18 mouse cellular contexts compared by ENCODE assay signal in genomic region chr7:45212356-45212755, GRCm38 (mm10). TPM values are rescaled to one million over a fixed set of nuclear protein-coding genes. Genes with fewer than 3 reads are reported as not detected.
DNase-seq lines count a peak whose midpoint lies in the region; ATAC-seq lines count a peak whose summit lies in the region.
"Had no signal": no experiment of that assay in that cellular context is flagged by ENCODE, and none has a peak within 500 bp of the region (broad histone marks: within the 10 kb centered on the region; RNA-seq: fewer than 3 reads in every experiment).

No protein-coding gene starts in this region.

- peaks cover 4% of the 10 kb centered on the region for H3K36me3 ChIP-seq in embryonic facial prominence, embryonic 13.5 days
- H3K36me3 ChIP-seq in embryonic facial prominence, embryonic 10.5 days (replicated peaks) = peaks cover 6% of the 10 kb centered on the region
- H3K36me3 ChIP-seq in liver, embryonic 11.5 days (ENCODE audit: control insufficient read depth, insufficient read depth, low read length) = no peaks in the 10 kb centered on the region
- peaks cover 4% of the 10 kb centered on the region for H3K36me3 ChIP-seq in limb, embryonic 10.5 days
- H3K36me3 ChIP-seq in megakaryocyte, embryonic 14.5 days (replicated peaks; ENCODE audit: low read length) = no peaks in the 10 kb centered on the region

- ATAC-seq in embryonic facial prominence, embryonic 13.5 days (ENCODE audit: insufficient number of reproducible peaks, insufficient read depth, low FRiP score, low TSS enrichment, low read depth) = no peak
- ATAC-seq in liver, embryonic 11.5 days (replicated peaks; ENCODE audit: low FRiP score) = no peak
- ATAC-seq: forebrain, postnatal 0 days had no signal

- no peak overlapping the region for H3K4me2 ChIP-seq in embryonic facial prominence, embryonic 13.5 days
- H3K4me2 ChIP-seq in liver, embryonic 11.5 days = peak overlapping the region; percentile 61; the same call in 1 of the 2 replicates

- 74% methylated on average over 7 of the region's 7 CpGs for WGBS in embryonic facial prominence, embryonic 13.5 days
- 70% methylated on average over 7 of the region's 7 CpGs for WGBS in embryonic facial prominence, embryonic 10.5 days
- 62% methylated on average over 7 of the region's 7 CpGs for WGBS in liver, embryonic 11.5 days
- 75% methylated on average over 7 of the region's 7 CpGs for WGBS in limb, embryonic 10.5 days

- H3K9ac ChIP-seq in embryonic facial prominence, embryonic 13.5 days = no peak overlapping the region
- no peak overlapping the region for H3K9ac ChIP-seq in liver, embryonic 11.5 days (ENCODE audit: low read depth, low read length)
- H3K9ac ChIP-seq: forebrain, postnatal 0 days had no signal

- peaks cover 4% of the 10 kb centered on the region; the same call in 1 of the 2 replicates for H3K9me3 ChIP-seq in embryonic facial prominence, embryonic 13.5 days
- no peaks in the 10 kb centered on the region for H3K9me3 ChIP-seq in embryonic facial prominence, embryonic 10.5 days
- no peaks in the 10 kb centered on the region for H3K9me3 ChIP-seq in liver, embryonic 11.5 days (ENCODE audit: control insufficient read depth, low read length)
- no peaks in the 10 kb centered on the region for H3K9me3 ChIP-seq in limb, embryonic 10.5 days (replicated peaks)
- peaks cover 9% of the 10 kb centered on the region; the same call in 1 of the 2 replicates for H3K9me3 ChIP-seq in megakaryocyte, embryonic 14.5 days

- no peak for DNase-seq in embryonic facial prominence, embryonic 10.5 days (ENCODE audit: low spot score)
- DNase-seq in liver, embryonic 11.5 days (ENCODE audit: low spot score) = no peak
- DNase-seq in liver = no peak
- DNase-seq in limb, embryonic 10.5 days (ENCODE audit: low spot score) = no peak
- no peak for DNase-seq in left cerebral cortex, adult 18-20 months (ENCODE audit: low spot score in 2 of 2)
- DNase-seq in thymus, postnatal 10 days (ENCODE audit: low spot score in 2 of 2) = no peak
- DNase-seq: adrenal gland, postnatal 25 days; cerebellum, postnatal 14 days; gastrocnemius, postnatal 14 days; lung, postnatal 4 days; midbrain, embryonic 14.5 days had no signal

- H3K27ac ChIP-seq in embryonic facial prominence, embryonic 13.5 days = no peak overlapping the region
- no peak overlapping the region for H3K27ac ChIP-seq in embryonic facial prominence, embryonic 10.5 days (replicated peaks)
- no peak overlapping the region for H3K27ac ChIP-seq in liver, embryonic 11.5 days (ENCODE audit: low read depth, low read length)
- no peak overlapping the region for H3K27ac ChIP-seq in limb, embryonic 10.5 days

- 0 out of 2 replicates have a peak overlapping the region, but pooled peaks have one; percentile 20 for H3K4me3 ChIP-seq in embryonic facial prominence, embryonic 13.5 days
- H3K4me3 ChIP-seq in embryonic facial prominence, embryonic 10.5 days = no peak overlapping the region
- no peak overlapping the region; the same call in 1 of the 2 replicates for H3K4me3 ChIP-seq in liver, embryonic 11.5 days (ENCODE audit: low read depth, low read length)
- H3K4me3 ChIP-seq in limb, embryonic 10.5 days = 0 out of 2 replicates have a peak overlapping the region, but pooled peaks have one; percentile 23
- H3K4me3 ChIP-seq in megakaryocyte, embryonic 14.5 days (replicated peaks) = peak overlapping the region; percentile 50

- peaks cover 21% of the 10 kb centered on the region for H3K4me1 ChIP-seq in embryonic facial prominence, embryonic 13.5 days
- H3K4me1 ChIP-seq in embryonic facial prominence, embryonic 10.5 days = peaks cover 34% of the 10 kb centered on the region
- H3K4me1 ChIP-seq in liver, embryonic 11.5 days (replicated peaks; ENCODE audit: control insufficient read depth, insufficient read depth, low read length) = peaks cover 14% of the 10 kb centered on the region
- H3K4me1 ChIP-seq in limb, embryonic 10.5 days = peaks cover 25% of the 10 kb centered on the region
- H3K4me1 ChIP-seq in megakaryocyte, embryonic 14.5 days = peaks cover 32% of the 10 kb centered on the region

- H3K27me3 ChIP-seq in embryonic facial prominence, embryonic 13.5 days = peaks cover 35% of the 10 kb centered on the region
- peaks cover 54% of the 10 kb centered on the region for H3K27me3 ChIP-seq in embryonic facial prominence, embryonic 10.5 days (replicated peaks; ENCODE audit: low read depth, poor library complexity, severe bottlenecking)
- peaks cover 30% of the 10 kb centered on the region for H3K27me3 ChIP-seq in liver, embryonic 11.5 days (replicated peaks; ENCODE audit: control insufficient read depth, insufficient read depth, low read length)
- H3K27me3 ChIP-seq in limb, embryonic 10.5 days (ENCODE audit: low read depth, poor library complexity, severe bottlenecking) = peaks cover 50% of the 10 kb centered on the region
- H3K27me3 ChIP-seq in megakaryocyte, embryonic 14.5 days (replicated peaks) = peaks cover 76% of the 10 kb centered on the region

RNA-seq across cellular contexts. Expression of gene Dkkl1, which starts 0.4 kb away (rescaled TPM):
- 2.3 and 3.0 TPM in 2 replicates for polyA plus RNA-seq in embryonic facial prominence, embryonic 13.5 days (2015; fragmentation: Nextera tagmentation; extraction: Ambion mirVana)
- polyA plus RNA-seq in embryonic facial prominence, embryonic 10.5 days (2016; fragmentation: Nextera tagmentation; extraction: Ambion mirVana) = 1.2 and 2.0 TPM in 2 replicates
- polyA plus RNA-seq in liver, embryonic 11.5 days (2014; fragmentation: Nextera tagmentation; extraction: Ambion mirVana) = 2.8 TPM in 2 replicates
- 0.21 and 0.41 TPM in 2 replicates for polyA plus RNA-seq in limb, embryonic 10.5 days (2016; fragmentation: Nextera tagmentation; extraction: Ambion mirVana)
- polyA plus RNA-seq in megakaryocyte, embryonic 14.5 days (2012; ENCODE audit: insufficient read depth, low replicate concordance) = 0.60 TPM in 1 of 2 replicates, not detected in the other
- total RNA-seq in left cerebral cortex, adult 18-20 months (2021) = 10 to 100 TPM; 33.6 to 38.3 TPM
- total RNA-seq: adrenal gland, postnatal 25 days; gastrocnemius, postnatal 14 days; liver, adult 2 months had no signal

RNA-seq across cellular contexts. Expression of gene Tead2, which starts 3.2 kb away (rescaled TPM):
- polyA plus RNA-seq in embryonic facial prominence, embryonic 13.5 days (2015; fragmentation: Nextera tagmentation; extraction: Ambion mirVana) = 221 and 233 TPM in 2 replicates
- 394 and 421 TPM in 2 replicates for polyA plus RNA-seq in embryonic facial prominence, embryonic 10.5 days (2016; fragmentation: Nextera tagmentation; extraction: Ambion mirVana)
- 69.3 and 75.9 TPM in 2 replicates for polyA plus RNA-seq in liver, embryonic 11.5 days (2014; fragmentation: Nextera tagmentation; extraction: Ambion mirVana)
- polyA plus RNA-seq in limb, embryonic 10.5 days (2016; fragmentation: Nextera tagmentation; extraction: Ambion mirVana) = 435 and 481 TPM in 2 replicates
- not detected in 2 replicates for polyA plus RNA-seq in megakaryocyte, embryonic 14.5 days (2012; ENCODE audit: insufficient read depth, low replicate concordance)
- 1 to 10 TPM; 2.1 to 4.3 TPM for total RNA-seq in left cerebral cortex, adult 18-20 months (2021)

RNA-seq across cellular contexts. Expression of gene Ccdc155, which starts 7.7 kb away (rescaled TPM):
- polyA plus RNA-seq in embryonic facial prominence, embryonic 13.5 days (2015; fragmentation: Nextera tagmentation; extraction: Ambion mirVana) = 0.53 and 1.2 TPM in 2 replicates
- 0.62 and 0.67 TPM in 2 replicates for polyA plus RNA-seq in embryonic facial prominence, embryonic 10.5 days (2016; fragmentation: Nextera tagmentation; extraction: Ambion mirVana)
- polyA plus RNA-seq in liver, embryonic 11.5 days (2014; fragmentation: Nextera tagmentation; extraction: Ambion mirVana) = 0.17 and 0.53 TPM in 2 replicates
- 0.45 and 0.68 TPM in 2 replicates for polyA plus RNA-seq in limb, embryonic 10.5 days (2016; fragmentation: Nextera tagmentation; extraction: Ambion mirVana)
- not detected in 2 replicates for polyA plus RNA-seq in megakaryocyte, embryonic 14.5 days (2012; ENCODE audit: insufficient read depth, low replicate concordance)
- 1 to 10 TPM; 4.9 to 9.7 TPM for total RNA-seq in left cerebral cortex, adult 18-20 months (2021)
- total RNA-seq: liver, adult 2 months had no signal
- polyA plus RNA-seq: liver, adult 2 months; small intestine, adult 2 months had no signal

RNA-seq across cellular contexts. Expression of gene Cd37, which starts 26.6 kb away (rescaled TPM):
- 1.6 and 2.8 TPM in 2 replicates for polyA plus RNA-seq in embryonic facial prominence, embryonic 13.5 days (2015; fragmentation: Nextera tagmentation; extraction: Ambion mirVana)
- 0.50 and 0.88 TPM in 2 replicates for polyA plus RNA-seq in embryonic facial prominence, embryonic 10.5 days (2016; fragmentation: Nextera tagmentation; extraction: Ambion mirVana)
- 14.4 and 19.5 TPM in 2 replicates for polyA plus RNA-seq in liver, embryonic 11.5 days (2014; fragmentation: Nextera tagmentation; extraction: Ambion mirVana)
- 1.1 and 1.2 TPM in 2 replicates for polyA plus RNA-seq in limb, embryonic 10.5 days (2016; fragmentation: Nextera tagmentation; extraction: Ambion mirVana)
- polyA plus RNA-seq in megakaryocyte, embryonic 14.5 days (2012; ENCODE audit: insufficient read depth, low replicate concordance) = 212 and 263 TPM in 2 replicates
- total RNA-seq in left cerebral cortex, adult 18-20 months (2021) = 1 to 10 TPM; 4.8 to 5.3 TPM

RNA-seq across cellular contexts. Expression of gene Slc6a16, which starts 28.5 kb away (rescaled TPM):
- 0.17 and 0.29 TPM in 2 replicates for polyA plus RNA-seq in embryonic facial prominence, embryonic 13.5 days (2015; fragmentation: Nextera tagmentation; extraction: Ambion mirVana)
- 0.28 and 0.32 TPM in 2 replicates for polyA plus RNA-seq in embryonic facial prominence, embryonic 10.5 days (2016; fragmentation: Nextera tagmentation; extraction: Ambion mirVana)
- polyA plus RNA-seq in liver, embryonic 11.5 days (2014; fragmentation: Nextera tagmentation; extraction: Ambion mirVana) = 0.19 TPM in 1 of 2 replicates, not detected in the other
- polyA plus RNA-seq in limb, embryonic 10.5 days (2016; fragmentation: Nextera tagmentation; extraction: Ambion mirVana) = 0.24 and 0.49 TPM in 2 replicates
- not detected in 2 replicates for polyA plus RNA-seq in megakaryocyte, embryonic 14.5 days (2012; ENCODE audit: insufficient read depth, low replicate concordance)
- total RNA-seq in left cerebral cortex, adult 18-20 months (2021) = 1 to 10 TPM; 1.7 to 1.9 TPM
- total RNA-seq: adrenal gland, postnatal 25 days; gastrocnemius, postnatal 14 days; hematopoietic stem cell, adult 5-6 weeks had no signal
- polyA plus RNA-seq: small intestine, adult 2 months; stomach, embryonic 16.5 days had no signal

Comparison
In these comparisons a context has a peak if more than half of its experiments do, and no peak if none do; other contexts are left out.
1. H3K4me3 ChIP-seq: peak in embryonic facial prominence, embryonic 13.5 days (single experiment), limb, embryonic 10.5 days (single experiment) and megakaryocyte, embryonic 14.5 days (single experiment); none in embryonic facial prominence, embryonic 10.5 days (single experiment) and liver, embryonic 11.5 days (single experiment).
2. RNA of gene Tead2, which starts 3.2 kb away (polyA plus RNA-seq): 435 to 481 TPM in limb, embryonic 10.5 days, 394 to 421 TPM in embryonic facial prominence, embryonic 10.5 days, 221 to 233 TPM in embryonic facial prominence, embryonic 13.5 days and 69.3 to 75.9 TPM in liver, embryonic 11.5 days; not detected in megakaryocyte, embryonic 14.5 days; every median in the first group is over 10 times any median in the second.